Mouse (Mus musculus) spleen, postnatal 0 days (tissue): Measurements from ENCODE around the gene Gm11077. TPM values are rescaled to one million over a fixed set of nuclear protein-coding genes. Genes with fewer than 3 reads are reported as not detected.

ENCODE experiments used
- polyA plus RNA-seq: library from polyadenylated mRNA; unstranded; fragments of >200 nt; fragmentation: Nextera tagmentation; extraction: Ambion mirVana; gene quantifications from 2 replicates; pipeline ENCODE4 v1.2.1, GENCODE M21; 2015

The Gm11077 gene
- polyA plus RNA-seq = not detected in 2 replicates

DNA sequence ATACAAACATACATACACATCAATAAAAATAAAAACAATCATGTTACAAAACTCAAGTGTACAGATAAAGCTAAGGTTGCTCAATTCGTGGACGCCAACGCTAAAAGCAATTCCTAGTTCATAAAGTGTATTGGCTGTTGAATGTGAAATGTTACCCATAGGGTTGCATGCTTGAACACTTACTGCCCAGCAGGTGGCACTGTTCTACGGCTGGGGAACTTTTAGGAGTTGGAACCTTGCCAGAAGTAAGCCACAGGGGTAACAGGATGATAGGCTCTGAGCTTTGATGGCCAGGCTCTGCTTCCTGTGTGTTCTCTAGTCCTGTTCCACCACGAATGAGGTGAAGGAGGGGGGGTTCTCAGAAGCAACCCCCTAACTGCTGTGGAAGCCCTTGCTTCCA is at the start of gene Gm11077:
Gene Gm11077 (plus strand): TSS at position 13 of the 400 bp plus-strand sequence.

Other genes starting within 250 kb of the Gm11077 start
- 7.1 and 7.5 TPM in 2 replicates for gene Aebp2, start 106.6 kb upstream of the Gm11077 start, polyA plus RNA-seq